Mouse (Mus musculus) regulatory T cell (primary cell): ENCODE measurements around the gene Slc4a10.

Experiments used
- in situ Hi-C: fragments of 300-600 bp; cut with MboI, MseI; formaldehyde crosslinking; loops from one replicate; pipeline ENCODE4 v1.15.1; 2025; ENCODE audit warnings: high pct_unique_total_duplicates

The Slc4a10 gene

GRCm38 (mm10) chr2:62278779-62279178, 232.5 kb downstream of the Slc4a10 start:
- in situ Hi-C loops: no loop called here

- in situ Hi-C loops: no loop called here
Measured at GRCm38 (mm10) chr2:62279777-62280176, 233.5 kb downstream of the Slc4a10 start.

- in situ Hi-C loops: no loop called here
Measured at GRCm38 (mm10) chr2:62285026-62285425, 238.8 kb downstream of the Slc4a10 start.

GRCm38 (mm10) chr2:62285847-62286246, 239.6 kb downstream of the Slc4a10 start:
- in situ Hi-C loops: no loop called here

- in situ Hi-C loops: no loop called here
Measured at GRCm38 (mm10) chr2:62287532-62287931, 241.3 kb downstream of the Slc4a10 start.

- in situ Hi-C loops: no loop called here
Measured at GRCm38 (mm10) chr2:62293846-62294245, 247.6 kb downstream of the Slc4a10 start.

- in situ Hi-C loops: no loop called here
Measured at GRCm38 (mm10) chr2:62301716-62302115, 255.5 kb downstream of the Slc4a10 start.

GRCm38 (mm10) chr2:62306978-62307377, 260.7 kb downstream of the Slc4a10 start:
- in situ Hi-C loops: no loop called here

GRCm38 (mm10) chr2:62307477-62307876, 261.2 kb downstream of the Slc4a10 start:
- in situ Hi-C loops: no loop called here

GRCm38 (mm10) chr2:62316930-62317329, 270.7 kb downstream of the Slc4a10 start:
- in situ Hi-C loops: loop anchor here (10.0 kb wide), 1 partner anchor 718 kb away; no protein-coding TSS in a partner anchor

- in situ Hi-C loops: loop anchor here (10.0 kb wide), 1 partner anchor 715 kb away; no protein-coding TSS in a partner anchor
Measured at GRCm38 (mm10) chr2:62319489-62319888, 273.2 kb downstream of the Slc4a10 start.

- in situ Hi-C loops: loop anchor here (5.0 kb wide), 1 partner anchor 304 kb away; no protein-coding TSS in a partner anchor
Measured at GRCm38 (mm10) chr2:62323078-62323637, 276.9 kb downstream of the Slc4a10 start.

- in situ Hi-C loops: no loop called here
Measured at GRCm38 (mm10) chr2:62325388-62325787, 279.1 kb downstream of the Slc4a10 start.

- in situ Hi-C loops: no loop called here
Measured at GRCm38 (mm10) chr2:62331913-62332312, 285.7 kb downstream of the Slc4a10 start.

- in situ Hi-C loops: no loop called here
Measured at GRCm38 (mm10) chr2:62332465-62332864, 286.2 kb downstream of the Slc4a10 start.

- in situ Hi-C loops: loop anchor here (5.0 kb wide), 1 partner anchor 123 kb away; no protein-coding TSS in a partner anchor
Measured at GRCm38 (mm10) chr2:62334397-62335243, 288.4 kb downstream of the Slc4a10 start.

GRCm38 (mm10) chr2:62337086-62337485, 290.8 kb downstream of the Slc4a10 start:
- in situ Hi-C loops: loop anchor here (5.0 kb wide), 1 partner anchor 120 kb away; no protein-coding TSS in a partner anchor

- in situ Hi-C loops: loop anchor here (5.0 kb wide), 1 partner anchor 118 kb away; no protein-coding TSS in a partner anchor
Measured at GRCm38 (mm10) chr2:62339222-62339944, 293.1 kb downstream of the Slc4a10 start.

GRCm38 (mm10) chr2:62341061-62341733, 294.9 kb downstream of the Slc4a10 start:
- in situ Hi-C loops: no loop called here

- in situ Hi-C loops: no loop called here
Measured at GRCm38 (mm10) chr2:62341734-62342128, 295.5 kb downstream of the Slc4a10 start.

GRCm38 (mm10) chr2:62344367-62344766, 298.1 kb downstream of the Slc4a10 start:
- in situ Hi-C loops: no loop called here
